Mouse (Mus musculus): ENCODE data around the gene Ccdc115. TPM values are rescaled to one million over a fixed set of nuclear protein-coding genes. Genes with fewer than 3 reads are reported as not detected.
"Not testable (repeated sequence)": the region's sequence is repeated elsewhere in the genome, so short reads cannot be mapped to it uniquely, and the experiment has no call there.

Ccdc115 gene
- total RNA-seq, 2 experiments from 2014 or later, result 14.1 to 15.2 TPM

DNA sequence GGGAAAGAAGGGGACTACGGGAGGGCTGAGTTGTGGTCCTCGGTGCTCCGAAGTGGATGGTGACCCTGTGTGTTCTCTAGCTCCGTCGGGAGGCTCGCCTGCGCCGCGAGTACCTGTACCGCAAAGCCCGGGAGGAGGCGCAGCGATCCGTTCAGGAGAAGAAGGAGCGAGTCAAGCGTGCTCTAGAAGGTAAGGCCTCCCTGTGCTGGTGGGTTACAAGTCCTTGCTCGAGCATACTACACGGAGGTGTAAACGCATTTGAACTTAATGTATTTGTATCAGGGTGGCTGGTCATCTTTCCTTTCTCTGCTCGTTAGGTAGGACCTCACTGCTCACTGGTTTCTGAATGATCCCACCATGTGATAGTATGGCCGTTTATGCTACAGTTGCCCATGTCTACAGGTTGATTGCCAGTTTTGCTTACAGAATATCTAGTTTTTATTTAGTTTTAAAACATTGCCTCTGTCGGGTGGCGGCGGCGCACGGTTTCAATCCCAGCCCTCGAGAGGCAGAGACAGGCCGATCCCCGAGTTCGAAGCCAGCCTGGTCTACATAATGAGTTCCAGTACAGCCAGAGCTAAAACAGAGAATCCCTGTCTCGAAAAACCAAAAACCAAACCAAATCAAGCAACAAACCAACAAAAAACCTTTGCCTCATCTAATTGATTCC, 624 bp upstream of the Ccdc115 start:
- no peak for DNase-seq
- intact Hi-C loops (cut with DNase I), result loop anchor here (10.0 kb wide), 2 partner anchors 405 to 625 kb away; partner anchors contain the start of genes Fam168b, Plekhb2 and Zfp451

DNA sequence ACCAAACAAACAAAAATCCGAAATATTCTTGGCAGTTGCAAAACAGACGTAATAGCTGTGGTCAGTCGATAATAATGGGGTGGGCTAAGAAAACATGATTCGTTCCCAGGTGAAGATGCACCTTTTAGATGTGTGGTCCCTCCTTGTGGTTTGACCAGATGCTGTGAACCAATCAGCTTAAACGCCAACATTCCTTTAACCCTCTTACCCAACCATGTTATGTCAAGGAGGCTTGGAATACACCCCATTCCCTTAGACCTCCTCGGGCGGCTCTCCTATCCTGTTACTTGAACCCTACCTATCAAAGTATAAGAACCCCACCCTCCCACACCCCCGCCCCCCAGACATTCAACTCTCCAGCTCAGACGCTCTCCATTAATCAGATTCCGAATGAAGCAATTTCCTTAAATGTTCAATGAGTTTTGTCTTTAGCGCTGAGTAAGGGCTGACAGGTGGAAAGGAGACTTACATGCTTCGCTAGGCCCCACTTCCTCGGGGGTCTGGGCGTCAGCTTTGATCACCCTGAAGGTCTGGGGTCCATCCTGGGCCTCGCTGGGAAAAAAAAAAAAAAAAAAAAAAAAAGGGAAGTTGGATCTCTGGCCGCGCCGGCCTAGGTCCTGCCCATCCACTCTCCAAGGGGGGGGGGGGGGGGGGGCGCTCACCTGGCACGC, 956 bp downstream of the Ccdc115 start:
- no peak for DNase-seq
- intact Hi-C loops (cut with DNase I), result loop anchor here (10.0 kb wide), 1 partner anchor 624 kb away; the partner anchor contains the start of gene Zfp451

DNA sequence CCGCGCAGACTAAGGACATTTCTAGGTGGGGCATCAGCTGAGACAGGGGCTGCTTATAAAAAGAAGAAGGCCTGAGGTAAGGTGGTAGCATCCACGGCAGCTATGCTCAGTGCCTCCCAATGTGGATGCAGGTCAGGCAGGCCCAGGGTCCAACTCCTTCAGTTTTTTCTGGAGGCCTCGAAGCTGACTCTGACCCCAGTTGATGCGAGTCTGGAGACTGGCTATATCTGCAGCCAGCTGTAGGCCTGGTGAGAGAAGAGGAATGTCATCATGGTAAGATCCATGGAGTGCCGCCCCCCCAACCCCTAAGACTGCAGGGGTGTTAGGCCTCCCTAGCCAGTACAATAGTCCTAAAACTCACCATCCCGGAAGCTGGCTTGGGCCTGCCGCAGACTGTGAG, 2.1 kb downstream of the Ccdc115 start:
- intact Hi-C loops (cut with DNase I), result loop anchor here (10.0 kb wide), 1 partner anchor 623 kb away; the partner anchor contains the start of gene Zfp451

DNA sequence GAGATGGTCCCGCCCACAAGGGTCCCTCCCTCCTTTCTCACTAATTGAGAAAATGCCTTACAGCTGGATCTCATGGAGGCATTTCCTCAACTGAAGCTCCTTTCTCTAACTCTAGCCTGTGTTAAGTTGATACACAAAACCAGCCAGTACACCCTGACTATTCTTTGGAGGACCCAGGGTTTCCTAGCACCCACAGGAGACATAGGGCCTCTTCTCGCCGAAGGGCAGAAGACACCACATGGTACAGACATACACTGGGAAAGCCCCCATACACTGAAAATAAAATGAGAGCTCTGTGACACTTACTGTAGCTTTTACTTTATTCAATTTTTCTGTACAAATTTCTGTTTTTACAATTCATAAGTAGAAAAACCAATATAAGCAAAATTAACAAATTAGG, 3.1 kb downstream of the Ccdc115 start:
- intact Hi-C loops (cut with DNase I), result loop anchor here (10.0 kb wide), 1 partner anchor 622 kb away; the partner anchor contains the start of gene Zfp451
- no peak for DNase-seq

More for the DNA sequence above, 2.1 kb downstream of the Ccdc115 start:
- not testable (repeated sequence) for DNase-seq

GRCm38 (mm10) chr1:34435371-34436120, 3.9 kb downstream of the Ccdc115 start:
- DNase-seq, result no peak
- intact Hi-C loops (cut with DNase I), result loop anchor here (10.0 kb wide), 1 partner anchor 621 kb away; the partner anchor contains the start of gene Zfp451

GRCm38 (mm10) chr1:34434660-34435160, 4.8 kb downstream of the Ccdc115 start:
- intact Hi-C loops (cut with DNase I), result loop anchor here (5.0 to 10.0 kb wide), 3 partner anchors 317 to 620 kb away; partner anchors contain the start of gene Zfp451
- peak; percentile 93 to 95 for DNase-seq

DNA sequence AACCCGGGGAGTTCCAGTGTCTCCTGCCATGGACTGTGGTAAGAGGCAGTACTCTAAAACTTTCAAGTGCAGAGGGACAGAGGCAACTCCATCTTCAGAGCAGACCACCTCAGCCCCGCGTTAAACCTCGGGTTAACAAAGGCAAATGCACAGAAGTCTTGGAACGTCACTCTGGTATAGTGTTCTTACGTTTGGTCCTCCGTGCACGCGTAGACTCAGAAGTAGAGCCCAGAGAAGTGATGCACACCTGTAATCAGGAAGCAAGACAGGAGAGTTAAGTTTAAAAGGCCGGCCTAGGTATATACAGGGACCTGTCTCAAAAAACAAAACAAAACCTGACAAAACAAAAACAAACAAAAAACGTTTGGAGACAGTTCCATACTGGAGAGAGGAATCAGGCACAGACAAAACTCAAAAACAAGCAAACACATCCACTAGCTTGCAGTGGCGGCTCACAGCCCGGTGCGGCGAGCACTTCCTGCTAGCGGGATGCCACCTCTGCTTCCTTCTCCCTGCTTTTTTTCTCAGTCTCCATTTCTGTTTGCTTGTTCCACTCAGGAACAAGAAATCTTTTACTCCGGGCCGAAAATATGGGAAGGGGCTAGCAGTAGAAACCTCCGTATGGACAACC, 5.5 kb downstream of the Ccdc115 start:
- peak; percentile 10 to 32 for DNase-seq
- intact Hi-C loops (cut with DNase I), result loop anchor here (5.0 to 10.0 kb wide), 3 partner anchors 317 to 619 kb away; partner anchors contain the start of gene Zfp451

DNA sequence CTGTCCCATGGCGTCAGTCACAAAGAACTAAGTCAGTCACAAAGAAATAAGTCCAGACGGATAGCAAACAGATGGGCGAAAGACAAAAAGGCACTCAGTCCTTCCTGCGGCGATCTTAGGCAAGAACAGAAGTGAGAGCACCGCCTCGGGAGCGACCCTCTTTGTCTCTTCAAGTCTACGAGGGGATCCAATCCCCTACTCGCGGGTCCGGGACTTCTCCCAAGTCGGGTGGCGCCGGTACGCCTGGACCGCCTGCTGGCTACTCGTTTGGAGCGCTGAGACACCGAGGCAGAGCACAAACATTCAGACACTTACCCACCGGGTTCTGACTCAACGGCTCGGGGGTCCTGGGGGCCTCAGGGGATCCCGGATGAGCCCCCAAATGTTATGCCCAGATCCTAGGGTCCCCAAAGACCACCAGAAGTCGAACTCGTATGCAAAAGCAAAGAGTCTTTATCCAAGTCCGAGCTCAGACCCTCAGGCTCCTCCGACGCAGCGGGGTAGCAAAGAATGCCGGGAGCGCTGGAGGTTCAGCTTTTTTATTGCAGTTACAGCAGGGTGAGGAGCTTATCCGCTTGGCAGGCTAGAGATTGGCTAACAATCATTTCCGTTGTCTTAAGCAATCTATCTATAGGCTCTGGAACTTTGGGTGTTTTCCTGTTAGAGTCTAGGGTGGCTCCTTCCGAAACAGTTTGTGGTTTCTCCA, 6.5 kb downstream of the Ccdc115 start:
- peak; percentile 28 to 35 for DNase-seq
- intact Hi-C loops (cut with DNase I), result loop anchor here (5.0 to 10.0 kb wide), 3 partner anchors 316 to 618 kb away; partner anchors contain the start of gene Zfp451

GRCm38 (mm10) chr1:34432411-34432775, 7.1 kb downstream of the Ccdc115 start:
- intact Hi-C loops (cut with DNase I), result loop anchor here (5.0 to 10.0 kb wide), 3 partner anchors 315 to 618 kb away; partner anchors contain the start of gene Zfp451
- peak; percentile 25 to 37 for DNase-seq

GRCm38 (mm10) chr1:34431431-34431830, 8.0 kb downstream of the Ccdc115 start:
- DNase-seq, result no peak
- intact Hi-C loops (cut with DNase I), result loop anchor here (5.0 to 10.0 kb wide), 3 partner anchors 314 to 617 kb away; partner anchors contain the start of gene Zfp451

DNA sequence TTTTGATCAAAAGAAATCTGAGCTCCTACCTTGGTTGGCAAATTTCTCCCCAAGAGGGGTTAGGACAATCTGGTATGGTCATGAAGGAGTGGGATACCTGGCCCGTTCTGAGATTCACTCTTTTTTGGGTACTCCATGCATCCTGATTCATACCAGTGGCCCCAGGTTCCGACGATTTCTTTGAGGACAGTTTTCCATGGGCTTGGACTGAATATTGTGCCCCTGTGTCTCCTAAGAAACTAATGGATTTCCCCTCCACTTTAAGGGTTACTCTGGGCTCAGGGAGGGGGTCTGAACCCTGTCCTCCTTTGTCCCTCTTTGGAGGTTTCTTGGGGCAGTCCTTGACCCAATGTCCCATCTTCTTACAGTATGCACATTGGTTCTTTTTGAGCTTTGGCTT, 8.5 kb downstream of the Ccdc115 start:
- intact Hi-C loops (cut with DNase I), result loop anchor here (5.0 to 10.0 kb wide), 3 partner anchors 314 to 616 kb away; partner anchors contain the start of gene Zfp451
- no peak for DNase-seq

GRCm38 (mm10) chr1:34429281-34429680, 10.2 kb downstream of the Ccdc115 start:
- intact Hi-C loops (cut with DNase I), result no loop called here
- DNase-seq, result no peak

GRCm38 (mm10) chr1:34428466-34428865, 11.0 kb downstream of the Ccdc115 start:
- intact Hi-C loops (cut with DNase I), result no loop called here
- no peak for DNase-seq

DNA sequence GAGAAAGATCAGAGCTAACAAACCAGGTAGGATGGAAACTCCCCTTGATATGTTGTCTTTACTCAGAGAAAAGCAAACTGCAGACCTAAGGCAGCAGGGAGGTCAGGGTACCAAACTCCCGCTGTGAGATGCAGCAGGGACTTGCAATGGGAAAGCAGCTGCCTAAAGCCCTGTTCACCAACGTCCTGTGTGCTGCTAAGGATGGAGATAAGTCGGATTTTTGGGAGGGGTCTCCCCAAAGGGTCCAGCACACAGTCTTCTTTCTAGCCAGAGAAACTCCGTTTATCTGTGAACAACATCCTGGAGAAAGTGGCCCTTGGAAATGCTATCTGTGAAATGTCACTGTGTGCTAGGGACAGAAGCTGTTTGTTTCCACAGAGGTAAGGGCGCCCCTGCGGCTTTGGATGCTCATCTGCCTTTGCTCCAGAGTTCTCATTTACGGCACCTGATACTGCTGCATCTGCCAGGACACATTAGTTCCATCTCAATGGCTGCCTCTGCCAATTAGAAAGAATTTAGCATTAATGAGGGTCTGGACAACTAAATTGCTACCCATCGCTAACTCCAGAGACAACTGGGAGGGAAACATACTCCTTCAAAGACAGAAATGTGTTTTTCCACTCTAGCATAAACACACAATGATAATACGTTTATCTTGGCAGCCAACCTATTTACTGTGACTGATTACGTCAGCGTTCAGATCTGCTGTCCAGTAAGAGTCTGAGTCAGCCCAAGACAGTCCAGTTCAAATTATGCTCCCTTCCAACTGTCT, 40.1 kb downstream of the Ccdc115 start:
- intact Hi-C loops (cut with DNase I), result no loop called here
- peak in 1 of 2 experiments; percentile 11 for DNase-seq

DNA sequence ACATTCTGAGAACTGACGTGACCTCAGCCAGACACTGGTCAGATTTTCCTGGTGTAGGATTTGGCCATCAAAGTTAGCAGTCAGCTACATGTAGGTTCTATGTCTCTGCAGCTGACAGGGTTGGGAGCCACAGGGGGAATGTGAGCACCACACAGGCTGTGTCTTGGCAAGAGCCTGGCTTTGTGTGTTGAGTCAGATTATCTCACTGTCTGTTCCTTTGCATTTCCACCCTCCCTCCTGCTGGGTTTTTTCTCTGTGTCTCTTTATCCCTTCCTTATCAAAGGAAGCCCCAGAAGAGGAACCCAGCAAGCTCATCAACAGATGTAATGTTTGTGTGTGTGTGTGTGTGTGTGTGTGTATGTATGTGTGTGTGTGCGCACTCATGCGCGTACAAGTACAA, 43.2 kb downstream of the Ccdc115 start:
- no peak for DNase-seq
- intact Hi-C loops (cut with DNase I), result no loop called here

DNA sequence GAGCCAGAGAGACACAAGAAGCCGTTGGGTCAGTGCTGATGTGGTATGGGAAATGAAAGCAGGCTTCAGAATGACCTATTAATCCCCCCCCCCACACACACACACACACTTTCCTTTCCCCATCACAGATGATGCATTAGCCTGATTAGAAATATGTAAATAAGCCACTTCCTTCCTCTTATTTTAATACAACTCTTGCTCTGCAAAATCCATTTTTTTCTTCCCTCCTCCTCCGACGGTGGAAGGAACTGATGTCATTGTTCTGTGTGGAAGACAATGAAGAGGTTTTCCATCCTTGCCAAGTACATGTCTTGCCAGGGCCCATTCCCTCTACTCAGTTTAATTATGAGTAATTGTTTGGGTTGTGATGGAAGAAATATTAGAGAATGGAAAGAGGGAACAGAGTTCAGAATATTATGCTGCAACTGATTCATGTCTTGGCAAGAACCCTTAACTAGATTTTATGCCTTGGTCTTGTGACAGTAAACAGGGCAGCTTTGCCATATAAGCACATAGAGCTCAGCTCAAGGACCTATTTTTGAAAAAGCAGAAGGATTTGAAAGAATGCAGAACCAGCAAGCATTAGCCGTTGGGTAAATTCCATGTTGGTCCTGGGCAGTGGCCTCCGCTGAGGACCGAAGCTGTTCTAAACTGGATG, 50.1 kb downstream of the Ccdc115 start:
- intact Hi-C loops (cut with DNase I), result no loop called here
- peak in 1 of 2 experiments; percentile 34 for DNase-seq

GRCm38 (mm10) chr1:34388849-34389233, 50.6 kb downstream of the Ccdc115 start:
- intact Hi-C loops (cut with DNase I), result no loop called here

More at GRCm38 (mm10) chr1:34388849-34389233, 50.6 kb downstream of the Ccdc115 start:
- DNase-seq, result peak in 1 of 2 experiments; percentile 24
